ENCODE assay signal across 8 mouse cellular contexts in the genomic region with DNA sequence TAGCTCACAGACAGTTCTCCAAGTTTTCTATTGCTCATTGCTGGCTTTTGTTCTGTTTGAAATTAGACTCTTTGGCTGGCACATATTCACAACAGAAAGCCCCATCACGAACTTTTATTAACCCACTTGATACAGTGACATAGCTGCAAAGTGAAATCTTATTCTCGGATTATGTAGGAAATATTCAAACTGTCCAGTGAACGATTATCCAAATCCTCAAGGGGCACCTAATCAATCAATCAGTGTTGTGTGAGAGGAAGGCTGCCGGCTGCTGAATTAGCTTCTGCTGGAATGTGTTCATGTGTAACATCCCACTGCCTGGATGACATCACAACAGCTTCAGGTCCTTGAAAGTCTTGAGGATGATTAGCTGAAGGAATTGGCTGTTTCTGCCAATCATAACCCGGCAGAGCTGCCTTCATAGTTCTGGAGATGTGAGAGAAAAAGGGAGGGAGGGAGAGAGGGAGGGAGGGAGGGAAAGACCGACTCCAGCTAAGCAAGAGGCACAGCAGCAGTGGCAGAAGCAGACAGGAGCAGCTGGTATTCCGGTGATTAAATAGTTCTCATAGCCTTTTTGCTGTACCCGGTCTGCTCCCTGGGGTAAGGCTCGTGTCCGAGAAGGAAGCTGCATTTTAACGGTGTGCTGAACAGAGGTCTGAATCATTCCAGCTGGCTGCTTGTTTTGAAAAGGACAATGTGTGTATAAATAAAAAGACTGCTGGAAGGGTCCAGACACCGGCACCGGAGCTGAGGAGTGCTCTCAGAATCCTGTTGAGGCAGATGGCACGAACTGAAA. TPM values are rescaled to one million over a fixed set of nuclear protein-coding genes. Genes with fewer than 3 reads are reported as not detected.
DNase-seq lines count a peak whose midpoint lies in the region; ATAC-seq lines count a peak whose summit lies in the region.

A gene (plus strand): TSS at position 476 of the 796 bp plus-strand sequence.

- no peaks in the 10 kb centered on the region for H3K9me3 ChIP-seq in heart, embryonic 15.5 days (replicated peaks)
- H3K9me3 ChIP-seq in hindbrain, embryonic 13.5 days: no peaks in the 10 kb centered on the region
- H3K9me3 ChIP-seq in midbrain, embryonic 16.5 days (replicated peaks; ENCODE audit: control insufficient read depth, low read length, poor library complexity, severe bottlenecking): no peaks in the 10 kb centered on the region

- intact Hi-C loops in left cerebral cortex, postnatal 4 days (cut with DNase I): no loop called here

- no peak within 1 kb of the TSS for H3K27ac ChIP-seq in heart, embryonic 15.5 days
- H3K27ac ChIP-seq in hindbrain, embryonic 13.5 days: peak within 1 kb of the TSS; percentile 73
- H3K27ac ChIP-seq in midbrain, embryonic 16.5 days (ENCODE audit: low read length): peak within 1 kb of the TSS; percentile 78

- peak within 1 kb of the TSS; percentile 37 for H3K4me3 ChIP-seq in heart, embryonic 15.5 days
- H3K4me3 ChIP-seq in hindbrain, embryonic 13.5 days: peak within 1 kb of the TSS; percentile 45
- H3K4me3 ChIP-seq in midbrain, embryonic 16.5 days (ENCODE audit: low read depth, low read length): peak within 1 kb of the TSS; percentile 52

- H3K36me3 ChIP-seq in heart, embryonic 15.5 days: no peaks in the 10 kb centered on the region
- no peaks in the 10 kb centered on the region for H3K36me3 ChIP-seq in hindbrain, embryonic 13.5 days
- no peaks in the 10 kb centered on the region for H3K36me3 ChIP-seq in midbrain, embryonic 16.5 days (ENCODE audit: control insufficient read depth, insufficient read depth, low read length)

- WGBS in heart, embryonic 15.5 days: 28% methylated on average over 14 of the region's 14 CpGs
- WGBS in hindbrain, embryonic 13.5 days: 9% methylated on average over 14 of the region's 14 CpGs
- 8% methylated on average over 14 of the region's 14 CpGs for WGBS in midbrain, embryonic 16.5 days

- no peaks in the 10 kb centered on the region for H3K27me3 ChIP-seq in heart, embryonic 15.5 days
- H3K27me3 ChIP-seq in hindbrain, embryonic 13.5 days: no peaks in the 10 kb centered on the region
- H3K27me3 ChIP-seq in midbrain, embryonic 16.5 days (ENCODE audit: control insufficient read depth, insufficient read depth, low read depth, low read length): no peaks in the 10 kb centered on the region

- peak within 1 kb of the TSS; percentile 51 for H3K4me2 ChIP-seq in heart, embryonic 15.5 days
- peak within 1 kb of the TSS; percentile 60 for H3K4me2 ChIP-seq in hindbrain, embryonic 13.5 days
- peak within 1 kb of the TSS; percentile 66 for H3K4me2 ChIP-seq in midbrain, embryonic 16.5 days (ENCODE audit: low read length)

- DNase-seq in heart, adult 9 months (ENCODE audit: low spot score in 2 of 2): no peak
- peak; percentile 57 for DNase-seq in embryo, embryonic 9.5 days (ENCODE audit: extremely low spot score)
- peak; percentile 60 for DNase-seq in left cerebral cortex, postnatal 4 days
- no peak for DNase-seq in spleen, postnatal 10 days (ENCODE audit: low spot score in 2 of 2)
- DNase-seq in thymus, postnatal 10 days (ENCODE audit: low spot score in 2 of 2): no peak

- H3K9ac ChIP-seq in heart, embryonic 15.5 days: no peak within 1 kb of the TSS
- H3K9ac ChIP-seq in hindbrain, embryonic 13.5 days: peak within 1 kb of the TSS; percentile 63
- peak within 1 kb of the TSS; percentile 70 for H3K9ac ChIP-seq in midbrain, embryonic 16.5 days (ENCODE audit: low read depth, low read length)

- H3K4me1 ChIP-seq in heart, embryonic 15.5 days (replicated peaks): 0 out of 2 replicates have a peak, but pooled peaks cover 2% of the 10 kb centered on the region
- peaks cover 4% of the 10 kb centered on the region for H3K4me1 ChIP-seq in hindbrain, embryonic 13.5 days (replicated peaks)
- peaks cover 4% of the 10 kb centered on the region for H3K4me1 ChIP-seq in midbrain, embryonic 16.5 days (ENCODE audit: control insufficient read depth, insufficient read depth, low read length)

- ATAC-seq in heart, embryonic 15.5 days (replicated peaks; ENCODE audit: insufficient number of reproducible peaks, insufficient read depth, low FRiP score, low read depth): 0 out of 2 replicates have a peak, but pooled peaks have one; percentile 35
- ATAC-seq in hindbrain, embryonic 13.5 days (ENCODE audit: low FRiP score): peak; percentile 95
- ATAC-seq in midbrain, embryonic 16.5 days: peak; percentile 97

RNA-seq across cellular contexts. Expression of the gene that starts here (rescaled TPM):
- 0.21 and 0.29 TPM in 2 replicates for polyA plus RNA-seq in heart, embryonic 15.5 days (2015; fragmentation: Nextera tagmentation; extraction: Ambion mirVana)
- 2.2 TPM in 2 replicates for polyA plus RNA-seq in hindbrain, embryonic 13.5 days (2015; fragmentation: Nextera tagmentation; extraction: Ambion mirVana)
- total RNA-seq in left cerebral cortex, postnatal 4 days (2021): 1 to 10 TPM; 5.5 to 6.5 TPM
- 8.1 and 8.4 TPM in 2 replicates for polyA plus RNA-seq in midbrain, embryonic 16.5 days (2015; fragmentation: Nextera tagmentation; extraction: Ambion mirVana)

Comparison
In these comparisons a context has a peak if more than half of its experiments do, and no peak if none do; other contexts are left out.
1. Peak in ATAC-seq, H3K4me3 ChIP-seq and H3K4me2 ChIP-seq in heart, embryonic 15.5 days; RNA of the gene not detected or under 1 TPM.
2. ATAC-seq: peak in every context shown above with its lines; median percentile 97 in midbrain, embryonic 16.5 days; 95 in hindbrain, embryonic 13.5 days; 35 in heart, embryonic 15.5 days.
3. DNase-seq: peak in embryo, embryonic 9.5 days (single experiment) and left cerebral cortex, postnatal 4 days (single experiment); none in heart, adult 9 months (0 of 2), spleen, postnatal 10 days (0 of 2) and thymus, postnatal 10 days (0 of 2).
4. Peak in every context shown above with its lines, with median percentiles within 50 percentile points of each other: H3K4me2 ChIP-seq and H3K4me3 ChIP-seq.